Mouse (Mus musculus): ENCODE results near the gene Cdc20b. TPM values are rescaled to one million over a fixed set of nuclear protein-coding genes. Genes with fewer than 3 reads are reported as not detected.

The Cdc20b gene
- polyA plus RNA-seq (2015; fragmentation: Nextera tagmentation; extraction: Ambion mirVana): not detected in 2 replicates

DNA sequence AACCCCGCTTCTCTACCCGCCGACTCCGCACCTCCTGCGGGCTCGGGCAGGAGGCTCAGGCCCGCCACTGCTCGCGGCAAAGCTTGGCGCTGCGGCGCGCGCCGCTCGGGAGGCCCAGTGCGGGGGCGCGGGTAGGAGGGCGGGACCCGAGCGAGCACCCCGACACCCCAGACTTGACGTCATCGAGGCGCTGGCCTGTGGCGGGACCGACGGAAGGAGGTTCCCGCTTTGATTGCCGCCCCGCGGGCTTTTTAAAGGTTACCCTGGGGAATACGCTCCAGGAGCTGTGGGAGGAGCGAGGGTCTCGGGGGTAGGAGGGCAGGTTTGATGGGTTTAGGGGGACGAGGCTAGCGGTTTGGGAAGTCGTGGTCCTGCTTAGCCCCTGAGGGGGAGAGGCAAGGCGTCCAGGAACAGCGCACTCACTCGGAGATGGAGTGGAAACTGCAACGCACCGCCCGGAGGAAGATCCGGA, at the start of gene Cdc20b:
Gene Cdc20b (plus strand): TSS at position 162 of the 472 bp plus-strand sequence.
- H3K4me2 ChIP-seq: peak within 1 kb of the TSS; percentile 99
- peaks cover 57% of the 10 kb centered on the region for H3K27me3 ChIP-seq
- H3K36me3 ChIP-seq: no peaks in the 10 kb centered on the region
- H3K27ac ChIP-seq: no peak within 1 kb of the TSS
- H3K9ac ChIP-seq: peak within 1 kb of the TSS; percentile 50
- H3K9me3 ChIP-seq (replicated peaks): no peaks in the 10 kb centered on the region
- 0 out of 2 replicates have a peak, but pooled peaks have one; percentile 10 for ATAC-seq (replicated peaks; ENCODE audit: low FRiP score)
- H3K4me1 ChIP-seq: peaks cover 35% of the 10 kb centered on the region
- under 1% methylated on average over 46 of the region's 46 CpGs for WGBS
- peak within 1 kb of the TSS; percentile 62 for H3K4me3 ChIP-seq (replicated peaks)

DNA sequence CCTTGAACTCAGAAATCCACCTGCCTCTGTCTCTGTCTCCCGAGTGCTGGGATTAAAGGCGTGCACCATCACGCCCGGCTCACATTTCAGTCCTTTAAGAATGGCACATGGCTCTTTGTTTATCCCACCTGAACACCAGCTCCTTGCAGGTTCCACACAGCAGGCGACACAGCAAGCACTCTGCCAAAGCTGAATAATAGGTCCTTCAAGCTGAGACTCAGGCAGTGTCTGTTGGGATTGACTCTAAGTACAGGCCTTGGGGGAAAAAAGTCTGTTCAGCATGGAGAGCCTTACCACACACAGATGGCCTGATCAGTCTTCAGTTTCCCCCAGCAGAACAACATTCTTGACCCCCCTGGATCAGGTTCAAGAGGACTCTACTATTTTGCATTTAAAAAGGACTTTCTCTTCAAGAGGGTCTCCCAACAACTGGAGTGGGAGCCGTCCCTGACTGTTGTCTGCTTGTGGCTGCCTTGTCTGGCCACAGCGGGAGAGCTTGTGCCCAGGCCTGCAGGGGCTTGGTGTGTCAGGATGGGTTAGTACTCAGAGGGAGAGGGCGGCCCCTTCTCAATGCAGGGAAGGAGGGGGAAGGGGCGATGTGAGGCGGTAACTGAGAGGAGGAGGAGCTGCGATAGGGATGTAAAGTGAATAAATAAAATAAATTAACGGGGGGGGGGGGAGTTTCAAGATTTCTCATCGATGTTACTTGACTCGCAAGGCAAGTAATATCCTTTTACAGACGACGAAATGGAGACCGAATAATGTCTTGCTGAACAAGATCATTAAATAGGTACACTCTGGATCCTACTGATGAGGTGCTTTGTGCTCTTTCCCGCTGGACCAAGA, 49.1 kb upstream of the Cdc20b start:
- no peak overlapping the region for H3K9ac ChIP-seq
- peak overlapping the region; percentile 99 for H3K4me2 ChIP-seq
- WGBS: 11% methylated on average over 18 of the region's 18 CpGs
- H3K9me3 ChIP-seq (replicated peaks): no peaks in the 10 kb centered on the region
- H3K27ac ChIP-seq: no peak overlapping the region
- H3K27me3 ChIP-seq: peaks cover 68% of the 10 kb centered on the region
- peaks cover 46% of the 10 kb centered on the region for H3K4me1 ChIP-seq
- no peak for ATAC-seq (replicated peaks; ENCODE audit: low FRiP score)
- H3K4me3 ChIP-seq (replicated peaks): peak overlapping the region; percentile 58; the same call in 1 of the 2 replicates
- H3K36me3 ChIP-seq: no peaks in the 10 kb centered on the region

DNA sequence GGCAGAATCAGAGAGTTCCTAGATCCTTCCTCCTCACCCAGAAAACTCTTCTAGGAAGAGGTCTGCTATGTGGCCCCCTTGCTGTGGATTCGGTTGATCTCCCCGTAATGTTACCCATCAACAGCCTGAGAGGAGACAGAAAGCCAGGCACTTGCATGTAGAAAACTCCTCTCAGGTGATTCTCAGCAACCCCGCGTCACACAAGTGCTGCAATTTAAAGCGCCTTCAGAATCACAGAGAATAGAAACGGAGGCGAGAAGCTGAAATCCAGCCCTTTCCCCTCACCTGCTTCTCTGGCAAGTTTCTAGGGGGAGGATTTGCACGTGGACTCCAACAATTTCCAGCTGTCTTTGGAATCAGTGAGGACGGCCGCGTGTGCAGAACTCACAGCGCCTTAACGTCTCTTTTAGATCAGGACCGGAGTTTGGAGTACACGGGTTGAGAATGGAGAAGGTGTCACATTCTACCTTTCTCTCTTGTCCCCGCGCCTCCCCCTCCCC, 48.4 kb upstream of the Cdc20b start:
- no peak for ATAC-seq (replicated peaks; ENCODE audit: low FRiP score)
- H3K36me3 ChIP-seq: no peaks in the 10 kb centered on the region
- peak overlapping the region; percentile 99 for H3K4me2 ChIP-seq
- peaks cover 49% of the 10 kb centered on the region for H3K4me1 ChIP-seq
- no peaks in the 10 kb centered on the region for H3K9me3 ChIP-seq (replicated peaks)
- peak overlapping the region; percentile 58 for H3K4me3 ChIP-seq (replicated peaks)
- H3K27ac ChIP-seq: no peak overlapping the region
- 2% methylated on average over 17 of the region's 17 CpGs for WGBS
- H3K9ac ChIP-seq: no peak overlapping the region
- H3K27me3 ChIP-seq: peaks cover 75% of the 10 kb centered on the region

DNA sequence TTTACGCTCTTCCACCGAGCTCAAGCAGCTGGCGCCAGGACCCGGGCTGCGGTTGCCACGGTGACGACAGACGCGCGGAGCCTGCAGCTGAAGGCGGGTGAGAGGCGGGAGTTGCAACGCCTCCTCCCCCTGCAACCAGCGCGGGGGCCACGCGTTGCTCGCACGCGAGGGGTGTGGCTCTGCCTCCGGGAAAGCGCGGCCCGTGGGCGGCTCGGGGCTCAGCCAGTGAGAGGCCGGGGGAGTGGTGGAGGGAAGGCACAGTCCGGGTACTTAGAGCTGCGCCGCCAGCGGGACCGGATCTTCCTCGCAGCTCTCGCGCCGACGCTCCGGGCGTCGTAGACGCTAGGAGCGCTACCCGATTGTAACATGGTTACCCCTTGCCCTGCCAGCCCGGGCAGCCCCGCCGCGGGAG, 47.4 kb upstream of the Cdc20b start, which contains the start of gene Ccno:
Gene Ccno (plus strand): TSS at position 271 of the 412 bp plus-strand sequence.
- Histone ChIP-seq H3K4me3 (replicated peaks) (peak within 1 kb of the TSS; percentile 58), H3K27ac (no peak within 1 kb of the TSS), H3K4me1 (peaks cover 49% of the 10 kb centered on the region), H3K4me2 (peak within 1 kb of the TSS; percentile 99), H3K9me3 (replicated peaks) (no peaks in the 10 kb centered on the region), H3K9ac (peak within 1 kb of the TSS; percentile 49), H3K27me3 (peaks cover 81% of the 10 kb centered on the region), H3K36me3 (no peaks in the 10 kb centered on the region)
- ATAC-seq (replicated peaks; ENCODE audit: low FRiP score): peak; percentile 97
- WGBS: 1% methylated on average over 47 of the region's 47 CpGs

DNA sequence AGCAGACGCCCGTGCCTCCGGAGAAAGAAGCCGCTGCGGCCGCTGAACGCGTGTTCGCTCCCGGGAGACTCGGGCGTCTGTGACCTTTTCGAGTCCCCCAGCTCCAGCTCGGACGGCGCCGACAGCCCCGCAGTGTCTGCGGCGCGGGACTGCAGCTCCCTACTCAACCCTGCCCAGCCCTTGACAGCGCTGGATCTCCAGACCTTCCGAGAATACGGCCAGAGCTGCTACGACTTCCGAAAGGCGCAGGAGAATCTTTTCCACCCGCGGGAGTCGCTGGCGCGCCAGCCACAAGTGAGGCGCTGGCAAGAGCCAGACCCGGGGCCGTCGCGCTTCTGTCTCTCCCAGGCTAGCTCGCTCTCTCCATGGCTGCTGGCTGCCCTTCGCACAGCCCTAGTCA, 46.9 kb upstream of the Cdc20b start:
- H3K27ac ChIP-seq: no peak overlapping the region

DNA sequence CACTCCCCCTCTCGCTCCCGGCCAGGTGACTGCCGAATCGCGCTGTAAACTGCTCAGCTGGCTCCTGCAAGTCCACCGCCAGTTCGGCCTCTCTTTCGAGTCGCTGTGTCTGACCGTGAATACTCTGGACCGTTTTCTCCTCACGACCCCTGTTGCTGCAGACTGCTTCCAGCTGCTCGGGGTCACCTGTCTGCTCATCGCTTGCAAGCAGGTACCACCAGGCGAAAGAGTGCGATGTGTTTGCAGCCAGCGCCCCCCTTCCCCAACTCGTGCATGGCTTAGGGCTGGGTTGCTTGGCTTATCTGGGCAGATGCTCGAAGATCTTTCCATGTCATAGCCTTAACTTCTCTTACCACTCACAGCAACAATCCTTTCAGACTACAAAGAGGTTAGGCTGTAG, 46.0 kb upstream of the Cdc20b start:
- Histone ChIP-seq H3K27ac (no peak overlapping the region), H3K4me1 (peaks cover 58% of the 10 kb centered on the region), H3K4me2 (peak overlapping the region; percentile 99), H3K9ac (no peak overlapping the region), H3K4me3 (replicated peaks) (peak overlapping the region; percentile 58), H3K9me3 (replicated peaks) (no peaks in the 10 kb centered on the region), H3K27me3 (peaks cover 89% of the 10 kb centered on the region), H3K36me3 (no peaks in the 10 kb centered on the region)
- no peak for ATAC-seq (replicated peaks; ENCODE audit: low FRiP score)
- WGBS: 1% methylated on average over 19 of the region's 19 CpGs

More for the DNA sequence above, 46.9 kb upstream of the Cdc20b start:
- peak; percentile 45 for ATAC-seq (replicated peaks; ENCODE audit: low FRiP score)
- Histone ChIP-seq H3K9ac (peak overlapping the region; percentile 49), H3K27me3 (peaks cover 84% of the 10 kb centered on the region), H3K9me3 (replicated peaks) (no peaks in the 10 kb centered on the region), H3K4me1 (peaks cover 49% of the 10 kb centered on the region), H3K4me3 (replicated peaks) (peak overlapping the region; percentile 58), H3K4me2 (peak overlapping the region; percentile 99), H3K36me3 (no peaks in the 10 kb centered on the region)
- WGBS: under 1% methylated on average over 39 of the region's 39 CpGs

DNA sequence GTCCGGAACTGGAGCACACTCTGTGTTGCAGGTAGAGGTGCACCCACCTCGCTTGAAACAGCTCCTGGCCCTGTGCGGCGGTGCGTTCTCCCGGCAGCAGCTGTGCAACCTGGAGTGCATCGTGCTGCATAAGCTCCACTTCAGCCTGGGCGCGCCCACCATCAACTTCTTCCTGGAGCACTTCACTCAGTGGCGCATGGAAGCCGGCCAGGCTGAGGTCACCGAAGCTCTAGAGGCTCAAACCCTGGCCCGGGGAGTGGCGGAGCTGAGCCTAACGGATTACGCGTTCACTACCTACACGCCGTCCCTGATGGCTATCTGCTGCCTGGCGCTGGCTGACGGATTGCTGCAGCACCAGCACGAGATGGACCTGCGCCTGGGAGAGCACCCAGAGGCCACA, 45.4 kb upstream of the Cdc20b start:
- no peak for ATAC-seq (replicated peaks; ENCODE audit: low FRiP score)
- Histone ChIP-seq H3K9me3 (replicated peaks) (no peaks in the 10 kb centered on the region), H3K4me1 (peaks cover 65% of the 10 kb centered on the region), H3K4me3 (replicated peaks) (peak overlapping the region; percentile 24), H3K4me2 (peak overlapping the region; percentile 99), H3K27ac (no peak overlapping the region), H3K9ac (no peak overlapping the region), H3K36me3 (no peaks in the 10 kb centered on the region), H3K27me3 (peaks cover 90% of the 10 kb centered on the region)
- WGBS: under 1% methylated on average over 23 of the region's 23 CpGs

DNA sequence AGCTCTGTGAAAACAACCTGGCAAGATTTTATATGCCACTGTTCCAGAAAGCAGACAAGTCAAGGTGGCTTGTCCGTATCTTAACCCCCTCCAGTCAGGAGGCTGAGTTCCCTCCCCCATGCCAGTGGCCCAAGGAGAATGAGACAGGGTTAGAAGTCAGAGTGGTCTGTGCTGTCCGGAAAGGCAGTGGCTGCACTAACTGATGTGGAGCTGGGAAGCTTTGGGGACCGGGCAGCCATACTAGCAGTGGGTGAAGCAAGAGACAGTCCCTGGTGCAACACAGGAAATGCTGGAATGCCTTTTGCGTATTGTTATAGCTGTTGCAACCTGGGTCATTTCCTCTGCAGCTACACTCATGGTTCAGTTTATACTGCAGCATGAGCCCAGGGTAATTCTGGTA, 44.6 kb upstream of the Cdc20b start:
- no peaks in the 10 kb centered on the region for H3K9me3 ChIP-seq (replicated peaks)
- WGBS: 14% methylated on average over 4 of the region's 4 CpGs
- ATAC-seq (replicated peaks; ENCODE audit: low FRiP score): no peak
- no peak overlapping the region for H3K4me3 ChIP-seq (replicated peaks)
- no peak overlapping the region for H3K9ac ChIP-seq
- no peak overlapping the region for H3K4me2 ChIP-seq
- H3K4me1 ChIP-seq: peaks cover 65% of the 10 kb centered on the region
- H3K36me3 ChIP-seq: no peaks in the 10 kb centered on the region
- H3K27ac ChIP-seq: no peak overlapping the region
- H3K27me3 ChIP-seq: peaks cover 95% of the 10 kb centered on the region

DNA sequence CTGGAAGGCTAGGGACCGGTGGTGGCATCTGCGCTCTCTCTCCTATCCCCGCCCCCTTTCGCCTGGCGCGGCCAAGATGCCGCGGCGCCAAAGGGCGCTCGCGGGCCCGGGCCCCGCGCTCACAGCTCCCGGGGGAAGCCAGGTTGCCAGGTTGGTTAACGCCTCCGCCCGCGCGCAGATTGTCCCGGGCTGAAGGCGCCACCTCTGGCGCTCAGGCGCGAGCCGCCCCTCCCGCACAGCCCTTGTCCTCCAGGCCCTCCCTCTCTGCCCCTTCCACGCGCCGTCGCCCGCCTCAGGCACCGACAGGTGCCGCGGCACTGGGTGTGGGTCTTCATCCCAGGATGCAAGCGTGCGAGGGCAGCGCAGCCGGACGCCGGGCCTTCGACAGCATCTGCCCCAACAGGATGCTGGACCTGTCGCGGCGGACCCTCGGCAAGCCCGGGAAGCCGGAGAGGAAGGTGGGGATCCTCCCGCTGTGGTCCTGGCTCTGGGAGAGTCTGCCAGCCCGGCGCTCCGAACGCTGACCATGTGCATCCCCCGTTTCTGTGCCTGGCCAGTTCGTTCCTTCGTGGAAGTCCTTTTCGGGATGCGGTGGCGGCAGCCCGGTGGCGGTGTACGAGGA, 41.3 kb upstream of the Cdc20b start, which contains the start of gene Mcidas:
Gene Mcidas (plus strand): TSS at position 315 of the 622 bp plus-strand sequence.
- Histone ChIP-seq H3K4me2 (peak within 1 kb of the TSS; percentile 84), H3K27ac (no peak within 1 kb of the TSS), H3K36me3 (no peaks in the 10 kb centered on the region), H3K4me3 (replicated peaks) (peak within 1 kb of the TSS; percentile 47), H3K27me3 (peaks cover 95% of the 10 kb centered on the region), H3K4me1 (peaks cover 44% of the 10 kb centered on the region), H3K9me3 (replicated peaks) (no peaks in the 10 kb centered on the region), H3K9ac (no peak within 1 kb of the TSS)
- peak; percentile 42 for ATAC-seq (replicated peaks; ENCODE audit: low FRiP score)
- under 1% methylated on average over 63 of the region's 63 CpGs for WGBS

DNA sequence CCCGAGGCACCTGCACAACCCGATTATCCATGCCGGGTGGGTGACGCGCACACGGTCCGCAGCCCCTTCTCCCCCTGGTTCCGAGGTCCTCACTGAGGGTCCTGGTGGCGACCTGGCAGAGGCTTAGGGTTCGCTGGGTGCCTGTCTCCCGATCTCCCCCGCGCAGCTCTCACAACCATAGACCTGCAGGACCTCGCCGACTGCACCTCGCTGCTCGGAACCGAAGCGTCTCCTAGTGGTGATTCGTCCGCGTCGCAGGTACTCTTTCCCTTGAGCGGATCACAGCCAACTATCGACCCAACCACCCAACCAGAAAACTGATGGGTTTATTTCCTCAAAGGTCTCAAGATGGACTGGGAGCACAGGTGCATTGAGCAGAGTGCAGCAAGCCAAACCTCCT, 40.7 kb upstream of the Cdc20b start:
- peak overlapping the region; percentile 84 for H3K4me2 ChIP-seq
- ATAC-seq (replicated peaks; ENCODE audit: low FRiP score): peak; percentile 66
- no peak overlapping the region for H3K9ac ChIP-seq
- H3K4me1 ChIP-seq: peaks cover 45% of the 10 kb centered on the region
- no peak overlapping the region for H3K27ac ChIP-seq
- H3K36me3 ChIP-seq: no peaks in the 10 kb centered on the region
- H3K9me3 ChIP-seq (replicated peaks): no peaks in the 10 kb centered on the region
- under 1% methylated on average over 25 of the region's 25 CpGs for WGBS
- peaks cover 95% of the 10 kb centered on the region for H3K27me3 ChIP-seq
- H3K4me3 ChIP-seq (replicated peaks): peak overlapping the region; percentile 47

DNA sequence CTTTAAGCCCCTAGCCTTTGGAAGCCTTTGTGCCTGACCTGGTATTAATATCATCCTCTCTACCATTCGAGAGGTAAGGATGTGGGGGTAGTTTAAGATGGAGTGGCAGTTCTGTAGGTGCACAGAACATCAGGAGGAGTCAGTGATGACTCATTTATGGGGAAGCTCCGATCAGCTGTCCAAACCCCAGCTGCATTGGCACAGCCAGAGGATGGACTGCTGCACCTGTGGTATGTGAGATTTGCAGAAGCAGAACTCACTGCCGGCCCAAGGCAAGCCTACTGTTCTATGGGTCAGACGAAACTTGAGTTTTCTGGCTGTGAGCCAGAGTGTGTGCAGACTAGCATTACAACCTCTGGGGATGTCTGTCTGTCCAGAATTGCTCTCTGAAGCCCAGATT, 38.5 kb upstream of the Cdc20b start:
- no peaks in the 10 kb centered on the region for H3K36me3 ChIP-seq
- H3K4me3 ChIP-seq (replicated peaks): no peak overlapping the region
- peaks cover 95% of the 10 kb centered on the region for H3K27me3 ChIP-seq
- 45% methylated on average over 4 of the region's 4 CpGs for WGBS
- H3K27ac ChIP-seq: no peak overlapping the region
- no peak overlapping the region for H3K9ac ChIP-seq
- ATAC-seq (replicated peaks; ENCODE audit: low FRiP score): no peak
- no peaks in the 10 kb centered on the region for H3K9me3 ChIP-seq (replicated peaks)
- H3K4me1 ChIP-seq: peaks cover 27% of the 10 kb centered on the region
- H3K4me2 ChIP-seq: no peak overlapping the region

DNA sequence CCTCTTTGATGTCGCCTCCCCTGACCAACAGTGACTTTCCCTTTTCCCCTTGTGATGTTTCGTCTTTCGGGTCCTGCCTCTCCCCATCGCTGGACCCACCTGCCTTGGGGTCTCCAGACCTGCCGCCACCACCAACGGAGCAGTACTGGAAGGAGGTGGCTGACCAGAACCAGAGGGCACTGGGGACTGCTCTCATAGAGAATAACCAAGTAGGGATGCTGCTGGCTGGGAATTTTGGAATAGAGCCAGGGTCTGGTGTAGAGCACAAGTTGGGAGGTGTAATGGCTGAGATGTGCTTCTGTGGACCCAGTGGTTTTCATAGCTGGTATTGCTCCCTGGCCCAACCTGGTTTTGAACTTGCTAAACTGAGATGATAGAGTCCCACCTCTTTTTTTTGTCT, 37.5 kb upstream of the Cdc20b start:
- no peak overlapping the region for H3K27ac ChIP-seq
- H3K4me2 ChIP-seq: no peak overlapping the region
- ATAC-seq (replicated peaks; ENCODE audit: low FRiP score): no peak
- peaks cover 27% of the 10 kb centered on the region for H3K4me1 ChIP-seq
- peaks cover 98% of the 10 kb centered on the region for H3K27me3 ChIP-seq
- no peak overlapping the region for H3K9ac ChIP-seq
- H3K9me3 ChIP-seq (replicated peaks): no peaks in the 10 kb centered on the region
- H3K36me3 ChIP-seq: no peaks in the 10 kb centered on the region
- WGBS: 72% methylated on average over 6 of the region's 6 CpGs
- H3K4me3 ChIP-seq (replicated peaks): no peak overlapping the region

Measured in kidney, embryonic 15.5 days (tissue).